Mouse (Mus musculus) lung, embryonic 14.5 days (tissue): ENCODE results near the gene Col1a2. TPM values are rescaled to one million over a fixed set of nuclear protein-coding genes. Genes with fewer than 3 reads are reported as not detected.

Experiments used
- ATAC-seq: fragments of 200-750 bp; cut with Nextera tagmentation; 2 replicates; pipeline ENCODE4 v1.8.0; 2017; ENCODE audit warnings: mild to moderate bottlenecking, moderate TSS enrichment, moderate library complexity; ENCODE audit not compliant: insufficient read depth
- DNase-seq: peaks from one replicate; pipeline ENCODE4 v3.0.0-alpha.2; 2015
- H3K27ac ChIP-seq: fragments of 300-500 bp; sonication (generic); 2 replicates; pipeline ENCODE4 v1.5.1; 2014; ENCODE audit warnings: low read depth, mild to moderate bottlenecking, moderate library complexity
- H3K27me3 ChIP-seq: fragments of 300-500 bp; sonication (generic); 2 replicates; pipeline ENCODE4 v1.6.1; 2014; ENCODE audit warnings: low read length, control low read depth; ENCODE audit not compliant: insufficient read depth
- H3K36me3 ChIP-seq: fragments of 300-500 bp; sonication (generic); 2 replicates; pipeline ENCODE4 v1.6.1; 2014; ENCODE audit warnings: control low read depth; ENCODE audit not compliant: insufficient read depth
- H3K4me1 ChIP-seq: fragments of 300-500 bp; sonication (generic); 2 replicates; pipeline ENCODE4 v1.6.1; 2014; ENCODE audit warnings: antibody characterized with exemption, control low read depth; ENCODE audit not compliant: insufficient read depth
- H3K4me2 ChIP-seq: fragments of 300-500 bp; sonication (generic); 2 replicates; pipeline ENCODE4 v1.6.1; 2014; ENCODE audit warnings: mild to moderate bottlenecking
- H3K4me3 ChIP-seq: fragments of 300-500 bp; sonication (generic); 2 replicates; pipeline ENCODE4 v1.5.1; 2014; ENCODE audit warnings: low read depth, low read length
- H3K9ac ChIP-seq: fragments of 300-500 bp; sonication (generic); 2 replicates; pipeline ENCODE4 v1.6.1; 2014
- H3K9me3 ChIP-seq: fragments of 300-500 bp; sonication (generic); 2 replicates; pipeline ENCODE4 v1.6.1; 2016; ENCODE audit warnings: low read depth, low read length, control low read depth
- CTCF ChIP-seq: IDR thresholded peaks from 2 replicates; pipeline ENCODE4 v1.5.1; 2016; ENCODE audit warnings: antibody characterized with exemption, low read depth
- WGBS: fragments of 180-500 bp; shearing (Covaris S2); extraction: QIAGEN DNeasy Blood & Tissue Kit; methylation state at CpG from one replicate; pipeline ENCODE4 v1.1.7; 2014; 5-methylcytosine and 5-hydroxymethylcytosine counted together
- polyA plus RNA-seq: library from polyadenylated mRNA; unstranded; fragments of >200 nt; fragmentation: Nextera tagmentation; extraction: Ambion mirVana; gene quantifications from 2 replicates; pipeline ENCODE4 v1.2.1, GENCODE M21; 2014

Col1a2 gene
- polyA plus RNA-seq, 1 experiment from 2014 or later = 626 TPM

DNA sequence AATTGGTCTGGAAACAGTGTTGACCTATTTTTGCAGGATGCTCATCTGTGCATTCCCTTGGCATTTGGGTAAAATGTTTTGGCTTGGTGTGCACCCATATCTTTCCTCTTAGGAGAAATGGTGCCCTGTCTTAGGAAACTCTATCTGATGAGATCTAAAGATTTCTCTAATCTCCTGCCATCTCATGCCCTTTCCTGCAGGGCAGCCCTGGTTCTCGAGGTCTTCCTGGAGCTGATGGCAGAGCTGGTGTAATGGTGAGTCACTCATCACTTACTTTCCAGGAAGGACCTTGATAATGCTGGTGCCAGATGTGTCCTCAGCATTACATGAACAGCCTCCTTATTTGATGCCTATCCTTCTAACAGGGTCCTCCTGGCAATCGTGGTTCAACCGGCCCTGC is 16.4 kb downstream of the Col1a2 start:
- Histone ChIP-seq H3K27ac (no peak overlapping the region), H3K4me2 (no peak overlapping the region), H3K9ac (no peak overlapping the region), H3K4me1 (no peaks in the 10 kb centered on the region), H3K4me3 (no peak overlapping the region), H3K36me3 (peaks cover 91% of the 10 kb centered on the region), H3K27me3 (no peaks in the 10 kb centered on the region), H3K9me3 (no peaks in the 10 kb centered on the region)
- DNase-seq (no peak), ATAC-seq (no peak)
- 72% methylated on average over 3 of the region's 3 CpGs for WGBS
- TF ChIP-seq CTCF = no peak

DNA sequence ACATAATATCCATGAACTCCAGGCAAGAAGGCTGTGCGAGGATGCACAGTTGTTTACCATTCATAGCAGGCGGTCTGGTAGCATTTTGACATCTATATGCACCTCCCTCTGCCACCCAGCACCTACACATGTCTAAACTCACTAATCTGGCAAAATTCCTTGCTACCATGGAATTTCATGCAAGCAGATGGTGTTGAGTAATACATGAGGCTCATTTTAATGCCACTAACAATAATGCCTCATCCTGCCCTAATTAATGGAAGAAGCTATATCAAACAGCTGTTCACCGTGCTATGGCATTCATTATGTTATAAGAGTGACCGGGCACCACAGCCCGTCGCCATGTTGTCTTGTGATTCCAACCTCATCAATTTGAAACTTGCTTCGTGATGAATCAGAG is 23.8 kb downstream of the Col1a2 start:
- H3K36me3 ChIP-seq = peaks cover 81% of the 10 kb centered on the region
- no peak overlapping the region for H3K27ac ChIP-seq
- DNase-seq (no peak), ATAC-seq (no peak)
- no peaks in the 10 kb centered on the region for H3K9me3 ChIP-seq
- no peaks in the 10 kb centered on the region for H3K27me3 ChIP-seq
- TF ChIP-seq CTCF = no peak
- H3K4me2 ChIP-seq = no peak overlapping the region
- WGBS = 81% methylated on average over 7 of the region's 7 CpGs
- no peaks in the 10 kb centered on the region for H3K4me1 ChIP-seq
- H3K4me3 ChIP-seq = no peak overlapping the region
- H3K9ac ChIP-seq = no peak overlapping the region

- WGBS = 72% methylated on average over 4 of the region's 4 CpGs
- peaks cover 83% of the 10 kb centered on the region for H3K36me3 ChIP-seq
These were observed 26.4 kb downstream of the Col1a2 start for GRCm38 (mm10) chr6:4530986-4531385.

GRCm38 (mm10) chr6:4532898-4533297 is 28.3 kb downstream of the Col1a2 start:
- ATAC-seq (no peak), DNase-seq (no peak)
- Histone ChIP-seq H3K4me1 (no peaks in the 10 kb centered on the region), H3K27me3 (no peaks in the 10 kb centered on the region), H3K36me3 (peaks cover 89% of the 10 kb centered on the region), H3K4me2 (no peak overlapping the region), H3K27ac (no peak overlapping the region), H3K4me3 (no peak overlapping the region), H3K9me3 (no peaks in the 10 kb centered on the region), H3K9ac (no peak overlapping the region)
- WGBS = 96% methylated on average over 1 of the region's 1 CpGs
- TF ChIP-seq CTCF = no peak

More at GRCm38 (mm10) chr6:4530986-4531385, 26.4 kb downstream of the Col1a2 start:
- Histone ChIP-seq H3K4me2 (no peak overlapping the region), H3K27ac (no peak overlapping the region), H3K4me1 (no peaks in the 10 kb centered on the region), H3K27me3 (no peaks in the 10 kb centered on the region), H3K4me3 (no peak overlapping the region), H3K9ac (no peak overlapping the region), H3K9me3 (no peaks in the 10 kb centered on the region)
- ATAC-seq (no peak), DNase-seq (no peak)
- TF ChIP-seq CTCF = no peak

DNA sequence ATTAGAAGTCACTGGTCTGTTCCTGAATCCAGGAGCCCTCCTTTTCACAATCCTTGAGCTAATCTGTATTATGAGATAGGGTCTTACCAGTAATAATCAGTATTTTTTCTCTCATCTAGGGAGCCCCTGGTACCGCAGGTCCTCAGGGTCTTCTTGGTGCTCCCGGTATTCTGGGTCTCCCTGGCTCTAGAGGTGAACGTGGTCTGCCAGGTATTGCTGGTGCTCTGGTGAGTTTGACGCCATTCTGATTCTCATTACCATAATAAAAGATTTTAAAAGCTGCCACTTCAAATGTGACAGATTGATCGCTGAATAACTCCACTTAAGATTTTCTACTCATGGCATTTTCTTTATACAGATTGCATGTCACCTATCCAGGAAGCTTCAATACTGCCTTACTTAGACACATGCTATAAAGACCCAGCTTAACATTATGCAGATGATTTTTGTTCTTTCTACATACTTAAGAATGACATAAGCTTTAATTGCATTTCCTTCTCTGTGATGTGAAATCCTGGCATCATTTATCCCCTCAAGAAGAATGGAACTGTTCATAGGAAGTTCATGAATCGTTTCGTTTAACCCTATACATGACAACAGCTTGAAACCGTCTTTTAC is 30.0 kb downstream of the Col1a2 start:
- 82% methylated on average over 8 of the region's 8 CpGs for WGBS
- Histone ChIP-seq H3K36me3 (peaks cover 87% of the 10 kb centered on the region), H3K27me3 (no peaks in the 10 kb centered on the region), H3K9me3 (no peaks in the 10 kb centered on the region), H3K27ac (no peak overlapping the region), H3K4me2 (no peak overlapping the region), H3K4me3 (no peak overlapping the region), H3K4me1 (no peaks in the 10 kb centered on the region), H3K9ac (no peak overlapping the region)
- no peak for TF ChIP-seq CTCF
- ATAC-seq = no peak
- DNase-seq = no peak

DNA sequence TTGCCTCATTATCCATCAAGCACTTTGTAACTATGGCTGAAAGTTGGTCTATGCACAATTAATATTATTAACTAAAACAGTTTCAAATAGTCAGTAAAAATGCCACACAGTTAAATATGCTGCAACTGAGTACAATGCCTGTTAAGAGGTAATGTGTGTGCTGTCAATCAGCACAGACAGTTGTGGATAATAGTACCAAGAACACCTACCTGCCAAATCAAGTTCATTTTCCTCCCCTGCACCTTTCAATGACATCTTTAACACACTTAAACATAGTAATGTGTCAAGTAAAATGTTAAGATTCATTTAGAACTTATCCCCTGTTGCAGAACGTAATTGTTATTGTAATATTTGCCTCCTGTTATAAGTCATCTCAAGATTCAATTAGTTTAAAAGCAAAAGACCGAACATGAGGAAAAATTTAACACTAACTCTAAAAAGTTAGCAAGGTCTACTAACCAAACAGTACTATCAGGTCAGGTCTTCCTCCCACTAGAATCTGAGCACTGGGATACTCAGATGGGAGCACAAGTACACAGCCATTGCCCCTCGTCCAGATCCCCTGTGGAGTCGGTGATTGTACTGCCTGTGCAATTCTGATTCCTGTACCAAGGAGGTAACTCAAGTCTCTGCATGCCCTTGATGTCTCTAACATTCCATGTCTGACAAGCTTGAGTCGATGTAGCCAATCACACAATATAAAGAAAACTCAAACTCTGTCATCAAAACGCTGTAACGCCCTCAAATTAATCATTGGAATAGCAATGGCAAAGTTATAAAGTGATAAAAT is 37.5 kb downstream of the Col1a2 start:
- no peak overlapping the region for H3K4me2 ChIP-seq
- no peaks in the 10 kb centered on the region for H3K9me3 ChIP-seq
- H3K27me3 ChIP-seq = no peaks in the 10 kb centered on the region
- H3K4me1 ChIP-seq = no peaks in the 10 kb centered on the region
- no peak for DNase-seq
- ATAC-seq = no peak
- 84% methylated on average over 7 of the region's 7 CpGs for WGBS
- no peak overlapping the region for H3K27ac ChIP-seq
- peaks cover 46% of the 10 kb centered on the region for H3K36me3 ChIP-seq
- no peak overlapping the region for H3K4me3 ChIP-seq
- no peak for TF ChIP-seq CTCF
- no peak overlapping the region for H3K9ac ChIP-seq

GRCm38 (mm10) chr6:4544554-4544953 is 39.9 kb downstream of the Col1a2 start:
- Histone ChIP-seq H3K4me1 (no peaks in the 10 kb centered on the region), H3K27me3 (no peaks in the 10 kb centered on the region), H3K9me3 (no peaks in the 10 kb centered on the region), H3K9ac (no peak overlapping the region), H3K4me3 (no peak overlapping the region), H3K27ac (no peak overlapping the region), H3K4me2 (no peak overlapping the region), H3K36me3 (peaks cover 23% of the 10 kb centered on the region)
- DNase-seq = peak; percentile 69
- no peak for ATAC-seq
- peak; percentile 63 for TF ChIP-seq CTCF
- 58% methylated on average over 6 of the region's 6 CpGs for WGBS
